Mouse (Mus musculus) ES-Bruce4 (cell line): Measurements from ENCODE around the gene Gm13279.
"Not testable (repeated sequence)": the region's sequence is repeated elsewhere in the genome, so short reads cannot be mapped to it uniquely, and the experiment has no call there.

Source experiments
- CTCF ChIP-seq: IDR thresholded peaks from one replicate; pipeline ENCODE4 v1.8.1; 2011; ENCODE audit warnings: low read depth, low read length
- EP300 ChIP-seq: IDR thresholded peaks from 2 replicates; pipeline ENCODE4 v1.6.1; 2011; ENCODE audit warnings: low read depth, low read length; ENCODE audit not compliant: insufficient read depth
- POLR2A ChIP-seq: IDR thresholded peaks from one replicate; pipeline ENCODE4 v1.8.1; 2011; ENCODE audit warnings: low read length; ENCODE audit not compliant: insufficient read depth

GRCm38 (mm10) chr4:88762341-88762740 is 34.9 kb upstream of the Gm13279 start:
- not testable (repeated sequence) for TF ChIP-seq CTCF, POLR2A, EP300
